Mouse (Mus musculus) midbrain, embryonic 10.5 days (tissue): ENCODE results near the gene Atp1b1. TPM values are rescaled to one million over a fixed set of nuclear protein-coding genes. Genes with fewer than 3 reads are reported as not detected.

ENCODE experiments used
- DNase-seq: peaks from one replicate; pipeline ENCODE4 v3.0.0-alpha.2; 2017; ENCODE audit warnings: low spot score
- H3K27ac ChIP-seq: fragments of 300-500 bp; sonication (generic); replicated peaks from 2 replicates; pipeline ENCODE4 v1.5.1; 2016; ENCODE audit warnings: mild to moderate bottlenecking
- H3K27me3 ChIP-seq: fragments of 300-500 bp; sonication (generic); 2 replicates; pipeline ENCODE4 v1.6.1; 2016; ENCODE audit warnings: low read depth, mild to moderate bottlenecking; ENCODE audit not compliant: poor library complexity, severe bottlenecking
- H3K36me3 ChIP-seq: fragments of 300-500 bp; sonication (generic); 2 replicates; pipeline ENCODE4 v1.6.1; 2016; ENCODE audit warnings: mild to moderate bottlenecking, moderate library complexity
- H3K4me1 ChIP-seq: fragments of 300-500 bp; sonication (generic); 2 replicates; pipeline ENCODE4 v1.6.1; 2016
- H3K4me3 ChIP-seq: fragments of 300-500 bp; sonication (generic); 2 replicates; pipeline ENCODE4 v1.5.1; 2016; ENCODE audit warnings: mild to moderate bottlenecking, moderate library complexity
- H3K9me3 ChIP-seq: fragments of 300-500 bp; sonication (generic); replicated peaks from 2 replicates; pipeline ENCODE4 v1.6.1; 2016; ENCODE audit warnings: mild to moderate bottlenecking
- WGBS: fragments of 180-500 bp; shearing (Covaris S2); methylation state at CpG from one replicate; pipeline ENCODE4 v1.1.7; 2016; 5-methylcytosine and 5-hydroxymethylcytosine counted together
- polyA plus RNA-seq: library from polyadenylated mRNA; unstranded; fragments of >200 nt; fragmentation: Nextera tagmentation; extraction: Ambion mirVana; gene quantifications from 2 replicates; pipeline ENCODE4 v1.2.1, GENCODE M21; 2016

Atp1b1 gene
- polyA plus RNA-seq, 1 experiment from 2014 or later, result 18.7 TPM

- peaks cover 58% of the 10 kb centered on the region for H3K36me3 ChIP-seq
- no peak for DNase-seq
- H3K27me3 ChIP-seq, result no peaks in the 10 kb centered on the region
- no peak overlapping the region for H3K27ac ChIP-seq
- H3K9me3 ChIP-seq, result no peaks in the 10 kb centered on the region
- 90% methylated on average over 6 of the region's 6 CpGs for WGBS
- H3K4me1 ChIP-seq, result no peaks in the 10 kb centered on the region
- no peak overlapping the region for H3K4me3 ChIP-seq
Observed at GRCm38 (mm10) chr1:164447521-164447920, 10.6 kb downstream of the Atp1b1 start.

DNA sequence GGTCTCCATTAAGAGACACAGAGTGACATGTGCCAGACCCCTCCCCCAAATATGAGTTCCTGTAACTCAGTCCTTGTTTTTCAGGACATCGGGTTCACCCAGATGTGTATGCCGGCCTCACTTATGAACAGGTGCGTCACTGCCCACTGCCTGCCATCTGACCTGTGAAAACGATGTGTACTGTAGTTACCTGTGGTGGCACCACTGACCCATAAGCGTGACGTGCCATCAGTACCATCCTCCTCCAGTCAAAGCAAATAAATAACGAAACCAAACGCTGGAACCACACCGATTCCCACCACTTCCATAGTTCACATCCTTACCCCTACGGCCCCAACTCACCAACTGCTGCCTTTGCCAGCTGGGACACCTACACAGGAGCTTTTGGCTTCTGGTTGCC lies 11.6 kb downstream of the Atp1b1 start:
- Histone ChIP-seq H3K4me3 (no peak overlapping the region), H3K27ac (no peak overlapping the region), H3K27me3 (no peaks in the 10 kb centered on the region), H3K4me1 (peaks cover 5% of the 10 kb centered on the region), H3K9me3 (no peaks in the 10 kb centered on the region), H3K36me3 (peaks cover 59% of the 10 kb centered on the region)
- 95% methylated on average over 10 of the region's 10 CpGs for WGBS
- no peak for DNase-seq

- no peak for DNase-seq
- no peak overlapping the region for H3K27ac ChIP-seq
- 82% methylated on average over 5 of the region's 5 CpGs for WGBS
- no peak overlapping the region for H3K4me3 ChIP-seq
- H3K27me3 ChIP-seq, result no peaks in the 10 kb centered on the region
- H3K9me3 ChIP-seq, result no peaks in the 10 kb centered on the region
- H3K4me1 ChIP-seq, result peaks cover 8% of the 10 kb centered on the region
- H3K36me3 ChIP-seq, result peaks cover 59% of the 10 kb centered on the region
Observed at GRCm38 (mm10) chr1:164445620-164446162, 12.5 kb downstream of the Atp1b1 start.

- peaks cover 83% of the 10 kb centered on the region for H3K36me3 ChIP-seq
- H3K4me1 ChIP-seq, result peaks cover 8% of the 10 kb centered on the region
- no peak overlapping the region for H3K27ac ChIP-seq
- no peaks in the 10 kb centered on the region for H3K27me3 ChIP-seq
- 67% methylated on average over 18 of the region's 18 CpGs for WGBS
- no peak for DNase-seq
- no peaks in the 10 kb centered on the region for H3K9me3 ChIP-seq
- H3K4me3 ChIP-seq, result no peak overlapping the region
Observed at GRCm38 (mm10) chr1:164441408-164441974, 16.7 kb downstream of the Atp1b1 start.

- peaks cover 90% of the 10 kb centered on the region for H3K36me3 ChIP-seq
- WGBS, result 90% methylated on average over 11 of the region's 11 CpGs
- DNase-seq, result no peak
Observed at GRCm38 (mm10) chr1:164440708-164441407, 17.3 kb downstream of the Atp1b1 start.

GRCm38 (mm10) chr1:164440230-164440629 lies 17.9 kb downstream of the Atp1b1 start:
- 95% methylated on average over 6 of the region's 6 CpGs for WGBS
- no peak for DNase-seq
- no peak overlapping the region for H3K27ac ChIP-seq
- H3K9me3 ChIP-seq, result no peaks in the 10 kb centered on the region
- no peak overlapping the region for H3K4me3 ChIP-seq
- H3K4me1 ChIP-seq, result peaks cover 8% of the 10 kb centered on the region
- peaks cover 96% of the 10 kb centered on the region for H3K36me3 ChIP-seq
- H3K27me3 ChIP-seq, result no peaks in the 10 kb centered on the region

More at GRCm38 (mm10) chr1:164440708-164441407, 17.3 kb downstream of the Atp1b1 start:
- H3K4me3 ChIP-seq, result no peak overlapping the region
- H3K27ac ChIP-seq, result no peak overlapping the region
- peaks cover 8% of the 10 kb centered on the region for H3K4me1 ChIP-seq
- H3K27me3 ChIP-seq, result no peaks in the 10 kb centered on the region
- H3K9me3 ChIP-seq, result no peaks in the 10 kb centered on the region

- no peak overlapping the region for H3K4me3 ChIP-seq
- DNase-seq, result no peak
- H3K27ac ChIP-seq, result no peak overlapping the region
- H3K36me3 ChIP-seq, result peaks cover 71% of the 10 kb centered on the region
- WGBS, result 89% methylated on average over 7 of the region's 7 CpGs
- H3K9me3 ChIP-seq, result no peaks in the 10 kb centered on the region
- H3K4me1 ChIP-seq, result peaks cover 4% of the 10 kb centered on the region
- H3K27me3 ChIP-seq, result no peaks in the 10 kb centered on the region
Observed at GRCm38 (mm10) chr1:164436749-164437148, 21.4 kb downstream of the Atp1b1 start.

DNA sequence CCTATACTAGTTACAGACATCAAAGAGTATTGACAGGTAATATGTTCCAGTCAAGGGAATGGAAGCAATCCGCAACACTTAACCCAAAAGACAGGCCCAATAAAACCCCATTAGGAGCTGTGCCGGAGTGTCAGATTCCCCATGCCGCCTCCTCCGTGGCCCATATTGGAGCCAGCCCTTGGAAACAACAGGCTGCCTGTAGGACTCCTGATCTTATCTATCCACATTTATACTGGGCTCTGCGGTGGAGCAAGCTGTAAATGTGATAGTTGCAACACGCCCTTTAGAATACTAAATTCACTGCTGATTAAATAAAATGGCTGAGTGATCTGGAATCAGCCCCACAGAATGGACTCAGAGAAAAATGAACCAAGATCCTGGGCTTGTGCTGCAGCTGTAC lies 24.1 kb downstream of the Atp1b1 start:
- no peaks in the 10 kb centered on the region for H3K9me3 ChIP-seq
- WGBS, result 88% methylated on average over 6 of the region's 6 CpGs
- no peaks in the 10 kb centered on the region for H3K4me1 ChIP-seq
- H3K27ac ChIP-seq, result no peak overlapping the region
- DNase-seq, result no peak
- H3K27me3 ChIP-seq, result no peaks in the 10 kb centered on the region
- no peak overlapping the region for H3K4me3 ChIP-seq
- H3K36me3 ChIP-seq, result peaks cover 44% of the 10 kb centered on the region

- Histone ChIP-seq H3K4me3 (no peak overlapping the region), H3K4me1 (no peaks in the 10 kb centered on the region), H3K9me3 (no peaks in the 10 kb centered on the region), H3K36me3 (peaks cover 30% of the 10 kb centered on the region), H3K27me3 (no peaks in the 10 kb centered on the region), H3K27ac (no peak overlapping the region)
- 87% methylated on average over 5 of the region's 5 CpGs for WGBS
- no peak for DNase-seq
Observed at GRCm38 (mm10) chr1:164432649-164433048, 25.5 kb downstream of the Atp1b1 start.

- Histone ChIP-seq H3K4me3 (no peak overlapping the region), H3K9me3 (no peaks in the 10 kb centered on the region), H3K27ac (no peak overlapping the region), H3K36me3 (no peaks in the 10 kb centered on the region), H3K4me1 (no peaks in the 10 kb centered on the region), H3K27me3 (no peaks in the 10 kb centered on the region)
- 93% methylated on average over 9 of the region's 9 CpGs for WGBS
- DNase-seq, result no peak
Observed at GRCm38 (mm10) chr1:164428644-164429043, 29.5 kb downstream of the Atp1b1 start.

- H3K36me3 ChIP-seq, result no peaks in the 10 kb centered on the region
- H3K4me3 ChIP-seq, result no peak overlapping the region
- no peak overlapping the region for H3K27ac ChIP-seq
- no peaks in the 10 kb centered on the region for H3K4me1 ChIP-seq
- no peaks in the 10 kb centered on the region for H3K9me3 ChIP-seq
- no peaks in the 10 kb centered on the region for H3K27me3 ChIP-seq
- WGBS, result 85% methylated on average over 7 of the region's 7 CpGs
- DNase-seq, result no peak
Observed at GRCm38 (mm10) chr1:164427777-164428176, 30.4 kb downstream of the Atp1b1 start.

- DNase-seq, result no peak
- no peaks in the 10 kb centered on the region for H3K4me1 ChIP-seq
- WGBS, result 91% methylated on average over 7 of the region's 7 CpGs
- H3K36me3 ChIP-seq, result no peaks in the 10 kb centered on the region
- no peaks in the 10 kb centered on the region for H3K9me3 ChIP-seq
- no peaks in the 10 kb centered on the region for H3K27me3 ChIP-seq
- H3K27ac ChIP-seq, result no peak overlapping the region
- no peak overlapping the region for H3K4me3 ChIP-seq
Observed at GRCm38 (mm10) chr1:164426227-164426626, 31.9 kb downstream of the Atp1b1 start.

GRCm38 (mm10) chr1:164420623-164421354 lies 37.4 kb downstream of the Atp1b1 start:
- no peak overlapping the region for H3K4me3 ChIP-seq

More at GRCm38 (mm10) chr1:164420623-164421354, 37.4 kb downstream of the Atp1b1 start:
- H3K4me1 ChIP-seq, result no peaks in the 10 kb centered on the region
- 89% methylated on average over 6 of the region's 6 CpGs for WGBS
- no peaks in the 10 kb centered on the region for H3K9me3 ChIP-seq
- no peaks in the 10 kb centered on the region for H3K27me3 ChIP-seq
- H3K36me3 ChIP-seq, result no peaks in the 10 kb centered on the region
- no peak overlapping the region for H3K27ac ChIP-seq
- DNase-seq, result no peak
